Mouse (Mus musculus): ENCODE measurements around the gene Map4k3. TPM values are rescaled to one million over a fixed set of nuclear protein-coding genes. Genes with fewer than 3 reads are reported as not detected.
"Not testable (repeated sequence)": the region's sequence is repeated elsewhere in the genome, so short reads cannot be mapped to it uniquely, and the experiment has no call there.

The Map4k3 gene
- polyA plus RNA-seq (2015; fragmentation: Nextera tagmentation; extraction: Ambion mirVana): 21.2 and 31.1 TPM in 2 replicates

GRCm38 (mm10) chr17:80728062-80728858, at the start of gene Map4k3:
Map4k3 (minus strand) TSS chr17:80728485.
- Histone ChIP-seq H3K4me3 (peak within 1 kb of the TSS; percentile 94), H3K4me2 (peak within 1 kb of the TSS; percentile 77), H3K36me3 (no peaks in the 10 kb centered on the region), H3K9me3 (no peaks in the 10 kb centered on the region), H3K27me3 (no peaks in the 10 kb centered on the region), H3K27ac (peak within 1 kb of the TSS; percentile 97), H3K9ac (peak within 1 kb of the TSS; percentile 91), H3K4me1 (peaks cover 25% of the 10 kb centered on the region)
- WGBS: 1% methylated on average over 61 of the region's 64 CpGs
- ATAC-seq (ENCODE audit: insufficient number of reproducible peaks, low FRiP score, low TSS enrichment, low read depth): peak; percentile 91

GRCm38 (mm10) chr17:80777581-80777980, 49.3 kb upstream of the Map4k3 start:
- H3K27me3 ChIP-seq: no peaks in the 10 kb centered on the region
- no peak overlapping the region for H3K4me3 ChIP-seq
- H3K36me3 ChIP-seq: no peaks in the 10 kb centered on the region
- no peak overlapping the region for H3K4me2 ChIP-seq
- no peak overlapping the region for H3K27ac ChIP-seq
- no peak overlapping the region for H3K9ac ChIP-seq
- peaks cover 16% of the 10 kb centered on the region for H3K4me1 ChIP-seq
- 77% methylated on average over 1 of the region's 1 CpGs for WGBS
- no peak for ATAC-seq (ENCODE audit: insufficient number of reproducible peaks, low FRiP score, low TSS enrichment, low read depth)
- no peaks in the 10 kb centered on the region for H3K9me3 ChIP-seq

DNA sequence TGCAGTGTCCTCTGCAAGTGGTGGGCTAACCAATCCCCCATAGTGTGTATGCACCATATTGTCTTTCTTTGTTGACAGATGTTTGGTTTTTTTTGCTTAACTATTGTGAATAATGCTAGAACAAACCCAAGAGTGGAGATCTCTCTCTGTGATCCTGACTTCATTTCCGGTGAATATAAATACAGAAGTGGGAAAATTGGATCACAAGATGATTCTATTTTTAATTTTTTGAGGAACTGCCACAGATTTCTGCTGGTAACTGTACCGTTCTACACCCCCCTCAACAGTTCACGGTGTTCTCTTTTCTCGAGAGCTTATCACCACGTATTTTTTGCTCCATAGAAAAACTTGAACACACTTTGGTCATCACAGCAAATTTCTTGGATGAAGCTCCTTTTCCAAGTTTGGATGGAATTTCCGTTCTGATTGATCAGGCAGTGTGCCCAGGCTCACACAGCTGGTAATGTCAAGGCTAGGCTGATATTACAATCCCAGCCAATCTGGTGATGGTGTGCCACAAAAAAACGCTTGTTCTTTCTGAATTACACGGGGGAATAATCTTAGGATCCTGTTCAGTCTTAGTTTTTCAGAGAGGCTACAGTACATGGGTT, 47.0 kb upstream of the Map4k3 start:
- Histone ChIP-seq H3K9me3 (no peaks in the 10 kb centered on the region), H3K4me1 (peaks cover 12% of the 10 kb centered on the region), H3K36me3 (no peaks in the 10 kb centered on the region), H3K4me3 (no peak overlapping the region), H3K4me2 (no peak overlapping the region), H3K9ac (no peak overlapping the region), H3K27me3 (no peaks in the 10 kb centered on the region), H3K27ac (no peak overlapping the region)
- ATAC-seq (ENCODE audit: insufficient number of reproducible peaks, low FRiP score, low TSS enrichment, low read depth): no peak
- 66% methylated on average over 8 of the region's 8 CpGs for WGBS

DNA sequence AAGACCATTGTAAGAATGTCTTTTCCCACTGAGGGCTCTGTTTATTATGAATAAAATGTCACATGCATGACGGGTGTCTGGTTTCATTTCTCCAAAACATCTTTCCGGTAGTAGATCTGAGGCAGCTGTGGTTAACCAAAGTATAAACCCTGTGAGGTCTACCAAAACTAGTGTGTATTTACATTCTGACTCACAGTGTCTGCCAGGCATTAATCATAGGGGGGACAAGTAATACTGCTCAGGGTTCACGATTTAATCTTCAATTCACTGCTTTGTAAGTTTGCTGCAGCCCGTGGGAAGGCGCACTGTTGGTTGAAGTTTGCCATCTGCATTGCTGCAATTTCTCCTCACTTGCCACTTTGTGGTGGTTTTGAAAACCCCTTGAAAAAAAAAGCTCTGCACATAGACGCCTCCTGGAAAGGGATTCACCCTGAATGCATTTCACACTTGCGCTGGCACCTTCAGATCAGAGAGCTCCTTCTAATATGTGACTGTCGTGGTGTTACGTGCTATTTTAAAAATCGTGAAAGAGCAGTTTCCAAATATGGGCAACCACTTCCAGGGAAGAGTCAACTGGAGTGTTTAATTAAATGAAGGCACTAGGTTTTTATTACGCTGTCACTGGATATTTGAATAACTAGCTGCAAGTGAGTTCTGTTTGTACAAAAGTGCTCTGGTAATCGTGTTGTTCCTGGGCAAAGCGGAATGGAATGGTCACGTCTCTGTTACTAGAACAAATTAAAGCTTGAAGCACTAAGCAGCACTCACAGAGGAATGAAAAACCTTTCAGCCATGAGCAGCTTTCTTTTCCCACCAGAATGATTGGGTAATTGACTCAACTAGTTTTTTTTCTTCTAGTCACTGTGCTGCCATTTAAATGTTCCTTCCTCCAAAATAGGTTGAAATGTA, 44.5 kb upstream of the Map4k3 start:
- Histone ChIP-seq H3K36me3 (no peaks in the 10 kb centered on the region), H3K27ac (no peak overlapping the region), H3K4me3 (no peak overlapping the region), H3K4me2 (0 out of 2 replicates have a peak overlapping the region, but pooled peaks have one; percentile 1), H3K9me3 (no peaks in the 10 kb centered on the region), H3K9ac (no peak overlapping the region), H3K4me1 (peaks cover 2% of the 10 kb centered on the region; the same call in 1 of the 2 replicates), H3K27me3 (no peaks in the 10 kb centered on the region)
- WGBS: 43% methylated on average over 14 of the region's 14 CpGs
- ATAC-seq (ENCODE audit: insufficient number of reproducible peaks, low FRiP score, low TSS enrichment, low read depth): no peak

DNA sequence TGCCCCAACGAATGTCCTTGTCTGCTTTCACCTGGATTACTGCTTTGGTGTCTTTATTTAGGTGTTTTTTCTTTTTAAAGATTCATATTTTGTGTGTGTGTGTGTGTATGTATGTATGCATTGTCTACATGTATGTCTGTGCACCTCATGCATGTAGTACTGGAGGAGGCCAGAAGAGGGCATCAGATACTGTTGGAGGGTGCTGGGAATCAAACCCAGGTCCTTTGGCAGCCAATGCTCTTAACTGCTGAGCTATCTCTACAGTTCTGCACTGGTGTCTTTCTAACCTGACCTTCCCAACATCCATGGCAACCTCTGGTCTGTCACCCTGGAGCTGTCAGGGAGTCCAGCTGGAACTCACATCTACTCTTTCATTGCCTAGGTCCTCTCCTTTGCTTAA, 41.8 kb upstream of the Map4k3 start:
- Histone ChIP-seq H3K9me3 (no peaks in the 10 kb centered on the region), H3K4me2 (no peak overlapping the region), H3K4me1 (no peaks in the 10 kb centered on the region), H3K36me3 (no peaks in the 10 kb centered on the region), H3K9ac (no peak overlapping the region), H3K27me3 (no peaks in the 10 kb centered on the region), H3K4me3 (no peak overlapping the region), H3K27ac (no peak overlapping the region)
- 81% methylated on average over 1 of the region's 1 CpGs for WGBS
- ATAC-seq (ENCODE audit: insufficient number of reproducible peaks, low FRiP score, low TSS enrichment, low read depth): no peak

GRCm38 (mm10) chr17:80765204-80765603, 36.9 kb upstream of the Map4k3 start:
- no peaks in the 10 kb centered on the region for H3K27me3 ChIP-seq
- H3K4me2 ChIP-seq: no peak overlapping the region
- H3K4me3 ChIP-seq: no peak overlapping the region
- H3K9me3 ChIP-seq: no peaks in the 10 kb centered on the region
- H3K36me3 ChIP-seq: no peaks in the 10 kb centered on the region
- H3K4me1 ChIP-seq: peaks cover 4% of the 10 kb centered on the region; the same call in 1 of the 2 replicates
- WGBS: 21% methylated on average over 2 of the region's 2 CpGs
- no peak for ATAC-seq (ENCODE audit: insufficient number of reproducible peaks, low FRiP score, low TSS enrichment, low read depth)
- H3K9ac ChIP-seq: no peak overlapping the region
- H3K27ac ChIP-seq: peak overlapping the region; percentile 50; the same call in 1 of the 2 replicates

GRCm38 (mm10) chr17:80763065-80763681, 34.9 kb upstream of the Map4k3 start:
- no peaks in the 10 kb centered on the region for H3K27me3 ChIP-seq
- H3K4me3 ChIP-seq: no peak overlapping the region
- H3K4me1 ChIP-seq: peaks cover 4% of the 10 kb centered on the region; the same call in 1 of the 2 replicates
- H3K4me2 ChIP-seq: no peak overlapping the region
- H3K36me3 ChIP-seq: no peaks in the 10 kb centered on the region
- WGBS: 51% methylated on average over 11 of the region's 11 CpGs
- H3K27ac ChIP-seq: no peak overlapping the region
- H3K9me3 ChIP-seq: no peaks in the 10 kb centered on the region
- no peak for ATAC-seq (ENCODE audit: insufficient number of reproducible peaks, low FRiP score, low TSS enrichment, low read depth)
- no peak overlapping the region for H3K9ac ChIP-seq

GRCm38 (mm10) chr17:80762391-80763040, 34.2 kb upstream of the Map4k3 start:
- H3K27ac ChIP-seq: no peak overlapping the region
- ATAC-seq (ENCODE audit: insufficient number of reproducible peaks, low FRiP score, low TSS enrichment, low read depth): no peak

DNA sequence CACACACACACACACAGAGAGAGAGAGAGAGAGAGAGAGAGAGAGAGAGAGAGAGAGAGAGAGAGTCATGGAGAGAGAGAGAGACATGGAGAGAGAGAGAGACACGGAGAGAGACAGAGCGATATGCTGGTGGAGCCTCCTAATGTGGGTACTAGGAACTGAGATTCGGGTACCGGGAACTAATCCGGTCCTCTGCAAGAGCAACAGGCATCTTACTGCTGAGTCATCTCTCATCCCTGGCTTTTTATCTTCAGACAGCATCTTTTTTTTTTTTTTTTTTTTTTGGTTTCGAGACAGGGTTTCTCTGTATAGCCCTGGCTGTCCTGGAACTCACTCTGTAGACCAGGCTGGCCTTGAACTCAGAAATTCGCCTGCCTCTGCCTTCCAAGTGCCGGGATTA, 32.9 kb upstream of the Map4k3 start:
- not testable (repeated sequence) for H3K4me3 ChIP-seq; H3K27me3 ChIP-seq; H3K4me2 ChIP-seq; ATAC-seq (ENCODE audit: insufficient number of reproducible peaks, low FRiP score, low TSS enrichment, low read depth); H3K9me3 ChIP-seq; H3K9ac ChIP-seq; H3K36me3 ChIP-seq; H3K4me1 ChIP-seq; H3K27ac ChIP-seq
- 90% methylated on average over 7 of the region's 8 CpGs for WGBS

More at GRCm38 (mm10) chr17:80762391-80763040, 34.2 kb upstream of the Map4k3 start:
- Histone ChIP-seq H3K9ac (no peak overlapping the region), H3K36me3 (no peaks in the 10 kb centered on the region), H3K4me1 (peaks cover 4% of the 10 kb centered on the region; the same call in 1 of the 2 replicates), H3K4me3 (no peak overlapping the region), H3K4me2 (no peak overlapping the region), H3K9me3 (no peaks in the 10 kb centered on the region), H3K27me3 (no peaks in the 10 kb centered on the region)
- WGBS: 75% methylated on average over 9 of the region's 9 CpGs

DNA sequence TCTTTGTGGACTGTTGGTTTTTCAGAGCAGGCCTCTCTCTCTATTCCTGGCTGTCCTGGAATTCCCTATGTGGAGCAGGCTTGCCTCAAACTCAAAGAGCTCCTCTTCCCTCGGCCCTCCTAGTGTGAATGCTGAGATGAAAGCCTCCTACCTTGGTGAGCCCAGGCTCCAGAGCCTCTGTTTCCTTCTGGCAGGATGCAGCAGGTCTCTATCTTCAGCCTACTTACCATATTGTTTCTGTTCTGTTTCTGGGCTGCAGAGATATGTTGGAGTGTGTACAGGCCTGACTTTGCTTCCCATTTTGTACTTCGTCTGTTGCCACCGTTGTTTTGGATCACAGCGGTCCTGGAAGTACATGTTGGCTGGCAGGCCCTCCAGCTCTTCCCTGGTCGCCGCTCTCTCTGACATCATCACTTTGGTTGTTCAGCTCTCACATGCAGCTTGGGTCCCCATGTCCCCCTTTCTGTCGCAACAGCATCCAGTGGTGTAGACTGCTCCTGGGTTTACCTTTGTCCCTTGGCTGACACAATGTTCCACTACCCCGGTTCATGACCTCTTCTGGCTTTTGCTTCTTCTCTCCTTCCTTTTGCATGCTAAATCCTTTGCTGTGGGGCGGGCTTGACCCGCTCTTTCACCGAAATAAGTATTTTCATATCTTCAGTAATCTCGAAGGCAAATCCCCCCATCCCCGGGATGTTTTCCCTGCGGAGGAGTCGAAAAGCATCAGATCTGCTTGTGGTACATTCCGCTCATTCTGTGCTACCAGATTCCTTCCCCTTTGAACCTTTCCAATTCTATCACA, 32.3 kb upstream of the Map4k3 start:
- ATAC-seq (ENCODE audit: insufficient number of reproducible peaks, low FRiP score, low TSS enrichment, low read depth): no peak
- Histone ChIP-seq H3K9me3 (no peaks in the 10 kb centered on the region), H3K27me3 (no peaks in the 10 kb centered on the region), H3K4me3 (no peak overlapping the region), H3K9ac (no peak overlapping the region), H3K4me1 (peaks cover 11% of the 10 kb centered on the region), H3K27ac (no peak overlapping the region), H3K36me3 (no peaks in the 10 kb centered on the region), H3K4me2 (no peak overlapping the region)
- WGBS: 92% methylated on average over 16 of the region's 16 CpGs
